Mouse (Mus musculus): ENCODE data around the gene Fam81b. TPM values are rescaled to one million over a fixed set of nuclear protein-coding genes. Genes with fewer than 3 reads are reported as not detected.
"Not testable (repeated sequence)": the region's sequence is repeated elsewhere in the genome, so short reads cannot be mapped to it uniquely, and the experiment has no call there.

Gene Fam81b
- polyA plus RNA-seq (2012; rRNA removed), result not detected in 2 replicates

GRCm38 (mm10) chr13:76304637-76305122, at the start of gene Fam81b:
Fam81b (minus strand) TSS chr13:76305072.
- Histone ChIP-seq H3K36me3 (ENCODE audit: control insufficient read depth, insufficient read depth, low read length) (no peaks in the 10 kb centered on the region), H3K27me3 (ENCODE audit: control insufficient read depth, insufficient read depth, low read length) (no peaks in the 10 kb centered on the region), H3K4me3 (ENCODE audit: low read depth, low read length) (no peak within 1 kb of the TSS), H3K27ac (ENCODE audit: insufficient read depth, low read depth, low read length) (no peak within 1 kb of the TSS), H3K4me1 (ENCODE audit: control insufficient read depth, insufficient read depth, insufficient read length, low read length) (no peaks in the 10 kb centered on the region)
- TF ChIP-seq POLR2A (IDR thresholded peaks at IDR 0.05; ENCODE audit: low read depth, low read length), result no peak
- WGBS, result 25% methylated on average over 7 of the region's 7 CpGs

GRCm38 (mm10) chr13:76345941-76346340, 41.1 kb upstream of the Fam81b start:
- not testable (repeated sequence) for H3K36me3 ChIP-seq (ENCODE audit: control insufficient read depth, insufficient read depth, low read length); H3K4me3 ChIP-seq (ENCODE audit: low read depth, low read length); H3K4me1 ChIP-seq (ENCODE audit: control insufficient read depth, insufficient read depth, insufficient read length, low read length); H3K27me3 ChIP-seq (ENCODE audit: control insufficient read depth, insufficient read depth, low read length); H3K27ac ChIP-seq (ENCODE audit: insufficient read depth, low read depth, low read length)
- WGBS, result 61% methylated on average over 21 of the region's 21 CpGs

- H3K27ac ChIP-seq (ENCODE audit: insufficient read depth, low read depth, low read length), result no peak overlapping the region
- no peaks in the 10 kb centered on the region for H3K36me3 ChIP-seq (ENCODE audit: control insufficient read depth, insufficient read depth, low read length)
- 31% methylated on average over 3 of the region's 3 CpGs for WGBS
- no peaks in the 10 kb centered on the region for H3K4me1 ChIP-seq (ENCODE audit: control insufficient read depth, insufficient read depth, insufficient read length, low read length)
- no peak overlapping the region for H3K4me3 ChIP-seq (ENCODE audit: low read depth, low read length)
- TF ChIP-seq POLR2A (IDR thresholded peaks at IDR 0.05; ENCODE audit: low read depth, low read length) (no peak), CTCF (IDR thresholded peaks at IDR 0.05; ENCODE audit: extremely low read depth, insufficient read length, insufficient replicate concordance, low read depth, low read length) (no peak)
- H3K27me3 ChIP-seq (ENCODE audit: control insufficient read depth, insufficient read depth, low read length), result no peaks in the 10 kb centered on the region
Observed at GRCm38 (mm10) chr13:76318635-76319034, 13.8 kb upstream of the Fam81b start.

GRCm38 (mm10) chr13:76311580-76311979, 6.7 kb upstream of the Fam81b start:
- H3K4me1 ChIP-seq (ENCODE audit: control insufficient read depth, insufficient read depth, insufficient read length, low read length), result no peaks in the 10 kb centered on the region
- H3K4me3 ChIP-seq (ENCODE audit: low read depth, low read length), result no peak overlapping the region
- no peak for TF ChIP-seq CTCF (IDR thresholded peaks at IDR 0.05; ENCODE audit: extremely low read depth, insufficient read length, insufficient replicate concordance, low read depth, low read length)
- TF ChIP-seq POLR2A (IDR thresholded peaks at IDR 0.05; ENCODE audit: low read depth, low read length), result no peak
- no peaks in the 10 kb centered on the region for H3K27me3 ChIP-seq (ENCODE audit: control insufficient read depth, insufficient read depth, low read length)
- 84% methylated on average over 7 of the region's 7 CpGs for WGBS
- H3K27ac ChIP-seq (ENCODE audit: insufficient read depth, low read depth, low read length), result no peak overlapping the region
- no peaks in the 10 kb centered on the region for H3K36me3 ChIP-seq (ENCODE audit: control insufficient read depth, insufficient read depth, low read length)

- H3K4me1 ChIP-seq (ENCODE audit: control insufficient read depth, insufficient read depth, insufficient read length, low read length), result no peaks in the 10 kb centered on the region
Observed at GRCm38 (mm10) chr13:76308811-76309210, 3.9 kb upstream of the Fam81b start.

GRCm38 (mm10) chr13:76305655-76306365, 938 bp upstream of the Fam81b start:
- Histone ChIP-seq H3K36me3 (ENCODE audit: control insufficient read depth, insufficient read depth, low read length) (no peaks in the 10 kb centered on the region), H3K27ac (ENCODE audit: insufficient read depth, low read depth, low read length) (no peak overlapping the region), H3K4me1 (ENCODE audit: control insufficient read depth, insufficient read depth, insufficient read length, low read length) (no peaks in the 10 kb centered on the region), H3K27me3 (ENCODE audit: control insufficient read depth, insufficient read depth, low read length) (no peaks in the 10 kb centered on the region), H3K4me3 (ENCODE audit: low read depth, low read length) (no peak overlapping the region)
- TF ChIP-seq CTCF (IDR thresholded peaks at IDR 0.05; ENCODE audit: extremely low read depth, insufficient read length, insufficient replicate concordance, low read depth, low read length) (no peak), POLR2A (IDR thresholded peaks at IDR 0.05; ENCODE audit: low read depth, low read length) (no peak)
- WGBS, result 48% methylated on average over 2 of the region's 2 CpGs

More at GRCm38 (mm10) chr13:76308811-76309210, 3.9 kb upstream of the Fam81b start:
- H3K36me3 ChIP-seq (ENCODE audit: control insufficient read depth, insufficient read depth, low read length), result no peaks in the 10 kb centered on the region
- H3K27ac ChIP-seq (ENCODE audit: insufficient read depth, low read depth, low read length), result no peak overlapping the region
- no peak overlapping the region for H3K4me3 ChIP-seq (ENCODE audit: low read depth, low read length)
- TF ChIP-seq POLR2A (IDR thresholded peaks at IDR 0.05; ENCODE audit: low read depth, low read length), result no peak
- no peak for TF ChIP-seq CTCF (IDR thresholded peaks at IDR 0.05; ENCODE audit: extremely low read depth, insufficient read length, insufficient replicate concordance, low read depth, low read length)
- no peaks in the 10 kb centered on the region for H3K27me3 ChIP-seq (ENCODE audit: control insufficient read depth, insufficient read depth, low read length)
- WGBS, result 56% methylated on average over 1 of the region's 1 CpGs

GRCm38 (mm10) chr13:76305241-76305640, 369 bp upstream of the Fam81b start:
- no peaks in the 10 kb centered on the region for H3K36me3 ChIP-seq (ENCODE audit: control insufficient read depth, insufficient read depth, low read length)
- no peak for TF ChIP-seq POLR2A (IDR thresholded peaks at IDR 0.05; ENCODE audit: low read depth, low read length)
- no peak for TF ChIP-seq CTCF (IDR thresholded peaks at IDR 0.05; ENCODE audit: extremely low read depth, insufficient read length, insufficient replicate concordance, low read depth, low read length)
- WGBS, result 72% methylated on average over 3 of the region's 3 CpGs
- no peaks in the 10 kb centered on the region for H3K27me3 ChIP-seq (ENCODE audit: control insufficient read depth, insufficient read depth, low read length)
- no peak overlapping the region for H3K27ac ChIP-seq (ENCODE audit: insufficient read depth, low read depth, low read length)
- no peak overlapping the region for H3K4me3 ChIP-seq (ENCODE audit: low read depth, low read length)
- H3K4me1 ChIP-seq (ENCODE audit: control insufficient read depth, insufficient read depth, insufficient read length, low read length), result no peaks in the 10 kb centered on the region

Measured in small intestine, adult 2 months (tissue).